Mouse (Mus musculus) CD4-positive, CD25-positive, alpha-beta regulatory T cell, adult 4 months (primary cell): Measurements from ENCODE around the gene Gm3411. TPM values are rescaled to one million over a fixed set of nuclear protein-coding genes. Genes with fewer than 3 reads are reported as not detected.
"Not testable (repeated sequence)": the region's sequence is repeated elsewhere in the genome, so short reads cannot be mapped to it uniquely, and the experiment has no call there.

Source experiments
- ATAC-seq: one replicate; pipeline ENCODE4 v1.8.0; 2017
- polyA plus RNA-seq, 2 experiments: library from polyadenylated mRNA; unstranded; fragments of 100-300 nt; shearing (Covaris generic); gene quantifications; one replicate each; pipeline ENCODE4 v1.2.1; 2017

The Gm3411 gene
- 1 to 10 TPM; 5.1 to 6.0 TPM for polyA plus RNA-seq

- not testable (repeated sequence) for ATAC-seq
Observed at GRCm38 (mm10) chr14:6286931-6287715, at the start of gene Gm3411. Gene Gm3411 (minus strand): TSS chr14:6287250.

DNA sequence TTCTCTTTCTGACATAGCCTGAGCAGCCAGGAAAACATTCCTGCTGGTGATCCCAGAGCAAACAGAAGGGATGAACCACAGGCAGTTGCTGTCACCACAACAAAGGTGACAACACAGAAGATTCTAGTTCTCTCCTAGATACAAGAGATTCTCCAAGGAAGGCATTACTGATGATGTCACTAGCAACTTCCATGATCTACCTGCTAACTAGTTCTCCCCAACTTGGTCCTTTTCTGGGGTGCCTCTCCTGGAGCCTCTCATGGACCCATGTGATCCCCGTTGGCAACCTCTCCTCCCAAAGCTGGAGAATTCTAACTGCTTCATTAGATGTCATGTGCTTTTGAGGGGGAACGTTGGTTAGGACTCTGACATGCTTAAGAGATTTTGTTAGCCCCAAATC lies 17.7 kb upstream of the Gm3411 start, which contains the start of gene Gm21103:
Gene Gm21103, minus strand, starts transcription at position 101 of the 400 bp plus-strand sequence.
- ATAC-seq: not testable (repeated sequence)

DNA sequence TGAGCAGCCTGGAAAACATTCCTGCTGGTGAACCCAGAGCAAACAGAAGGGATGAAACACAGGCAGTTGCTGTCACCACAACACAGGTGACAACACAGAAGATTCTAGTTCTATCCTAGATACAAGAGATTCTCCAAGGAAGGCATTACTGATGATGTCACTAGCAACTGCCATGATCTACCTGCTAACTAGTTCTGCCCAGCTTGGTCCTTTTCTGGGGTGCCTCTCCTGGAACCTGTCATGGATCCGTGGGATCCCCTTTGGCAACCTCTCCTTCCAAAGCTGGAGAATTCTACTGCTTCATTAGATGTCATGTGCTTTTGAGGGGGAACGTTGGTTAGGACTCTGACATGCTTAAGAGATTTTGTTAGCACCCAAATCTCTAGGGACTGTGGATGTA lies 67.9 kb downstream of the Gm3411 start, which contains the start of gene Gm21560:
Gene Gm21560, minus strand, starts transcription at position 101 of the 400 bp plus-strand sequence.
- ATAC-seq: not testable (repeated sequence)

Other genes with a start within 250 kb of the Gm3411 start
- not detected for gene Gm6337, start 229.0 kb downstream of the Gm3411 start, polyA plus RNA-seq
- 1 to 10 TPM; 3.9 to 4.4 TPM for gene Gm8206, start 193.3 kb downstream of the Gm3411 start, polyA plus RNA-seq
- 10 to 100 TPM in 1 of 2 experiments, 1 to 10 TPM in 1; 8.2 to 12.4 TPM for gene Gm3468, start 178.6 kb downstream of the Gm3411 start, polyA plus RNA-seq
- not detected for gene Gm3476, start 161.4 kb downstream of the Gm3411 start, polyA plus RNA-seq
- gene Gm21560, start 68.0 kb downstream of the Gm3411 start, polyA plus RNA-seq: not detected
- not detected for gene Gm21103, start 17.6 kb upstream of the Gm3411 start, polyA plus RNA-seq
- gene Gm3618, start 56.4 kb upstream of the Gm3411 start, polyA plus RNA-seq: not detected
- not detected for gene Gm16440, start 103.1 kb upstream of the Gm3411 start, polyA plus RNA-seq
- gene Gm3591, start 125.2 kb upstream of the Gm3411 start, polyA plus RNA-seq: 1 to 10 TPM; 1.9 to 5.6 TPM
- not detected for gene Gm3594, start 157.4 kb upstream of the Gm3411 start, polyA plus RNA-seq